Mouse (Mus musculus) ZHBTc4 (cell line): ENCODE measurements around the gene Flot1.

Source experiments
- DNase-seq: peaks from one replicate; pipeline ENCODE4 v3.0.0-alpha.2; 2011; ENCODE audit warnings: low read depth, low spot score

Flot1 gene

DNA sequence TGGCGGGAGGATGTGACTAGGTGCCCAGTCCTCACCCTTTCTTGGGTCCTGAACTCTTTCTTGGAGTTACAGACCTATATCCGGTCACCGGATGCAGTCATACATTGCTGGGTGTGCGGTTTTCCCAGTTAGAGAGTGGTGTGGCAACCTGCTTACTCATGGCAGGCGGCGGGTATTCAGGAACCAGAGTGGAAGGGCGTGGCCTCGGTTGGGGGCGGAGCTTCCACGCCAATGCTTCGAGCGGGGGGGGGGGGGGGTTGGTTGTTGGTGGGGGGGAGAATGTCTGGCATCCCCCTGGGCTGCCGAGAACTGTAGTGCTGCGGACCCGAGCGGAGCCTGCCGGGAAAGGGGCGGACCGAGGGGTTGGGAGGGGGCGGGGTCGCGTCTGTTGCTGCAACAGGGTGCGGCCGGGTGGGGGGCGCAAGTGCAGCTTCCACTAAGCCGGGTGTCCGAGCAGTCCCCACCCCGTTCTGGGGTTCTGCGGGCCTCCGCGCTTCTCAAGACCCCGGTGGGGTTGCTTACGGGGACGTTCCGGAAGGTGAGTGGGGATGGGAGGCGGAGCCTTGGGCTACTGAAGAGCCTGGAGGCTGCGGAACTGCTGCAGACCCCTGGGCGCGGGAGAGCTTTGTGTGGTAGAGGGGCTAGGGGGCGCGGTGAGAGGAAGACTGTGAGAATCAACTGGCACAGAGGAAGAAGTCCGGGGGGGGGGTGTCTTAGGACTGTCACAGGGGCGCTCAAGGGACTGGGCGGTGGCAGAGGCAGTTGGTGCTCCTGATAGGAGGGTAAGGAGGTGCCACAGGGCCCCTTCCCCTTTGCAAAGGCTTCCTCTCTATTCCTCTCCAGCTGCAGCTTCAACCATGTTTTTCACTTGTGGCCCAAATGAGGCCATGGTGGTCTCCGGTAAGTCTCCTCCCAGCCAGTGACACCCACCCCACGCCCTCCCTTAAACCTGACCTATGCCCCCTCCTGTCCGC lies at the start of gene Flot1:
Gene Flot1 (plus strand): TSS at position 267 of the 974 bp plus-strand sequence.
- peak; percentile 93 for DNase-seq

- DNase-seq: peak; percentile 29
Measured at GRCm38 (mm10) chr17:35776811-35777609, 46.0 kb upstream of the Flot1 start.

DNA sequence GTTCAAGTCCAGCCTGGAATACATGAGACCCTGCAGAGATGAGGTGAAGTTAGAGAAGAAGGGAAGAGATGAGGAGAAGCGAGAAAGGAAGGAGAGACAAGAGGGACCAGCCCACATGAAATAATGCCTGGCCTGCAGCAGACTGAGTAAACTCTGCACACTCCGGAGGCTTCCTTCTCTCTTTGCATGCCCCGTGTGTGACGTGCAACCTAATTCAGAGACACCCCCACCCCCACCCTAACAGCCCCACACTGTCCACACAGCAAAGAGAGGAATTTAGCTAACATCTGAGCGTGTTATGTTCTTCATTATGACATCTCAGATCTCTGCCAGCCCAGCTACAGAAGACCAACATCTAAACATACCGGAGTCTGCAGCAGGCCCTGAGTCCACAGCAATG lies 44.1 kb upstream of the Flot1 start:
- no peak for DNase-seq

DNA sequence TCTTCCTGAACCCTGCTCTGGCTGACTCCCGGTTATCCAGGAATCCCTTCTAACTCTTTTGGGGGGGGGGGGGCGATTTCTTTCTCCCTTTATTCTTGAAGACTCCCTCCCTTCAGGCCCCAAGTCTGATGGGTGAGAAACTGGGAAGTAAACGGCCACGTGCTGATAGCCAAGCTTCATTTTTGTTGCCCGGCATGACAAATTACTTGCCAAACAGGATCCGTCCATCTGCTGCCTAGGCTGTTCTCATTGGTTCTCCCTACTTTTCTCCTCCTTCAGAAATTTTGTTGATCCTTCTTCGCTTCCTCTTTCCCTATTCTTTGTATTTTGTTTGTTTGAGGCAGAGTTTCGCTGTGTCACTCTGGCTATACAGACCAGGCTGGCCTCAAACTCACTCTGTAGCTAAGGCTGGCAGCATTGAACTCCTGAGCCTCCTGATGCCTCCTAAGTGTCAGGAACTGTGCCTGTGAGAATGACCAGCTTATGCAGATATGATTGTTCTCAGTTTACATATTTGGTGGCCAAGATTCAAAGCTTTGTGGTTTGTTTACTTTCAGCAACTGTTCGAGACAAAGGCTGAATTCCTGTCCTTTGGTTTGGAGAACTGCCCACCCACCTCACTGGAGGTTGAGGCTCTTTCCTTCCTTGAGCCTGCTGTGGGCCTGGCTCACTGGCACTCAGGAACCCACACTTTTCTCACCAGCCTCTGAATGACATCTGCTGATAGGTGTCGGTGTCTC lies 43.4 kb upstream of the Flot1 start:
- no peak for DNase-seq

DNA sequence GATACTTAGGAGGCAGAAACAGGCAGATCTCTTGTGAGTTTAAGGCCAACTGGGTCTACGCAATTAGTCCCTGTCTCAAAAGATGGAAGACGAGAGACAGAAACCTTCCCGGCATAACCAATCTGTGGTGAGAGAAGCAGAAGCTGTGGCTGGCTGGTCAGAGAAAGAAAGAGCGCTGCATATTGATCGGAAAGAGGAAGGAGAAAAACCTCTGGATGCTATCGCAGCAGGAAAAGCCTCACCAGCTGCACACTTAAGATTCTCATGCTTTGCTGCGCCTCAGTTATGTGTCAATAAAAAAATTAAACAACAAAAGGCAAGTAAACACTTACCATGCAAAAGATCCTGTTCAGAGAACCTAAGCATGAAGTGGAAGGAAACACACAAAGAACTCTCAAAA lies 42.7 kb upstream of the Flot1 start:
- no peak for DNase-seq

DNA sequence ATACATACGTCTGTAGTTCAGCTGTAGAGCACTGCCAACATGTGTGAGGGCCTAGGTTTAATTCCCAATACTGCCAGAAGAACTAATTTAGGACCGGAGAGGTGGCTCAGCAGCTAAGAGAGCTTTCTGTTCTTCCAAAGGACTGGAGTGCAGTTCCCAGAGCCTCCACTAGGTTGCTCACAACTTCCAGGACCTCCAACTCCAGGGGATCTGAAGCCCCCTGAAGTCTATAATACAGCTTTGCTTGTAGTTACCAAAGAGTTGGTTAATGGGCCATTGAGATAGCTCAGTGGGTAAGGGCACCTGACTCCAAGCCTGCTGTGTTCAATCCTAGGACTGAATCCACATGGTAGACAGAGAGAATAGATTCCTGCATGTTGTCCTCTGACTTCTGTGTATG lies 40.6 kb upstream of the Flot1 start:
- peak; percentile 55 for DNase-seq

DNA sequence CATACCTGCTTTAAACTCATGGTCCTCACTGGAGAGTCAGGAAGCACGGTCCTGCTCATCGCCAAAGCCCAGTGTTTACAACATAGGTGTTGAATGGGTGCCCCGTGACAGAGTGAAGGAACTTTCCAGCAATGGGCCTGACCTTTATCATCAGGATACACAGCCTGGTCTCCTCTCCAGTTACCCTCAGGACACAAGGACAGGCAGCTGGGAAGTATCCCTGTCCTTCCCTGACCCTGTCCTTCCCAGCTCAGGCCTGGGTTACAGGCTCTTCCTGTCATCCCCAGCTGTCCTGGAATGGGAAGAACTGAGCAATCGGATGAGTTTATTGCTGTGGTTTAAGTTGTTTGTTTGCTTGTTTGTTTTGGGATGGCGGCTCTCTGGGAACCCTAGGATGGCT lies 40.1 kb upstream of the Flot1 start:
- no peak for DNase-seq

GRCm38 (mm10) chr17:35783944-35784343 lies 39.1 kb upstream of the Flot1 start:
- peak; percentile 31 for DNase-seq

DNA sequence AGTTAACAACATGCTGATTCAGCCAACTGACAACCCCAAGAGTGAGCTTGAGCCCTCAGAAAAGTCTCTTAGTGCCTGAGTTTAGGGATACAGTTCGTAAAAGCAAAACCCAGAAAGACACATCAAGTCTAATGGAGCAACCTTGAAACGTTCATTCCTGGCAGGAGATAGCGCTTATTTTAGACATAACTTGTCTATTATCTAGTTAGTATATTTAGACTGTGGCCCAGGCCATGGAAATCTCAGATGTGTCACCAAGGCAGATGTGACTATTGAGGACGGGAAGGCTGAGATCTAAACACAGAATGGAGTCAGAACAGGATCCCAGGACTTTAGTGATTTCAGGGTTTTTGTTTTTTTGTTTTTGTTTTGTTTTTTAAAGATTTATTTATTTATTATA lies 37.9 kb upstream of the Flot1 start:
- no peak for DNase-seq

GRCm38 (mm10) chr17:35787493-35787892 lies 35.5 kb upstream of the Flot1 start:
- DNase-seq: no peak

DNA sequence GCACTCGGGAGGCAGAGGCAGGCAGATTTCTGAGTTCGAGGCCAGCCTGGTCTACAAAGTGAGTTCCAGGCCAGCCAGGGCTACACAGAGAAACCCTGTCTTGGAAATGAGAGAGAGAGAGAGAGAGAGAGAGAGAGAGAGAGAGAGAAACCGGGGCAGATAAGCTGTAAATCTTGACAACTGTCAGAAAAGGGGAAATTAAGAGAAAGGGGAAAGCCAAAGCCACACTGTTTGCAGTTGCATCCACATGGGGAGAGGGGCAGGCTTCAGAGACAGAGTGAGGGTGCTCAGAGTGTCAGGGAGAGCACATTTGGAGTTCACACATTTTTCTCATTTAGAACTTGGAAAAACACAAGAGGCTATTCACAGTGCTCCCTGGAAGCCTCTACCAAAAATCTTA lies 35.0 kb upstream of the Flot1 start:
- DNase-seq: no peak

DNA sequence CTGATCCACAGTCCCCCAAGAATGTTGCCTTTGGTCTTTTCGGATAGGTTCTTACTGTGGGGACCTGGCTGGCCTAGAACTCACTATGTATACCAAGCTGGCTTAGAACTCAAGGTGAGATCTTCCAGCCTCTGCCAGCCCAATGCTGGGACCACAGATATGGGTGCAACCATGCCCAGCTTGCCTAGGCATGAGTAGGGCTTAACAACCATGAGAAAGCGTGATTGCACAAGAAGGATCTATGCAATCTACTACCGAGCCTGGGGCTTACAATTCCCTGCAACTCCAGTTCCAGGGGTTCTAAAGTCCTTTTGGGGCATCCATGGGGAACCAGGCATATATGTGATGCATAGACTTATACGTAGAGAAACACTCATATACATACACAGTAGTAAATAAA lies 32.1 kb upstream of the Flot1 start:
- no peak for DNase-seq

DNA sequence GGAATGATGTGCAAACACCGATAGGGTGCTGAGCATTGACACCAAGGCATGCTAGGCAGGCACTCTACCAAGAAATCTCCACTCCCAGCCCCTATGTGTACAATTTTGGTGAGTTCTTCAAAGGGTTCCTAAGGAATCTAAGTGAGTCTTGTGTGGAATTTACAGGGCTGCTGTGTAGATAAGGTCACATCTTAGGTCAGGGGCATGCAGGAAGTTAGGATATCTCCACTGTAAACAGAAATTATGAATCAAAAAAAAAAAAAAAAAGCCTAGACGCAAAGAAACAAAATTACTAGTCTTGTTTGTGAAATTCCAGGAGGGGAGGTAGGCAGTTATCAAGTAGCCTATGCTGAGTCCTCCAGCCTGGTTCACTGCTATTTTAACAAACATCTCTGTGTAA lies 30.2 kb upstream of the Flot1 start:
- DNase-seq: no peak

- DNase-seq: no peak
Measured at GRCm38 (mm10) chr17:35795099-35795498, 27.9 kb upstream of the Flot1 start.

GRCm38 (mm10) chr17:35795656-35796055 lies 27.4 kb upstream of the Flot1 start:
- DNase-seq: no peak

DNA sequence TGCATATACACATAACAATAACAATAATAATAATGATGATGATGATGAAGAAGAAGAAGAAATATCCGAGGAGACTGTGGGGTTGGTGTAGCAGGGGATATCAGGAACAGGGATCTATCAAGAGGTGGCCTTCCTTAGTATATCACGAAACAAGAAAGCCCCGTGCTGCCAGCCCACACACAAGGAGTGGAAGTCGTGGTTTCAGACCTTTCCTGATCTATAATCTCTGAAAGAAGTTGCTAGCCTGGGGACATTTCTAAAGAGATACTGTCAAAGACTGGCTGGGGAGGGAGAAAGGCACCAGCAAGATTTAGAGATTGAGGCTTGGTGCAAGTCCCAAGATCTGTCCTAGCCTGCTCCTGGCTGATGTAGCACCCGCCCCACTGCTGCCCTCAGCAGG lies 26.2 kb upstream of the Flot1 start:
- DNase-seq: no peak

DNA sequence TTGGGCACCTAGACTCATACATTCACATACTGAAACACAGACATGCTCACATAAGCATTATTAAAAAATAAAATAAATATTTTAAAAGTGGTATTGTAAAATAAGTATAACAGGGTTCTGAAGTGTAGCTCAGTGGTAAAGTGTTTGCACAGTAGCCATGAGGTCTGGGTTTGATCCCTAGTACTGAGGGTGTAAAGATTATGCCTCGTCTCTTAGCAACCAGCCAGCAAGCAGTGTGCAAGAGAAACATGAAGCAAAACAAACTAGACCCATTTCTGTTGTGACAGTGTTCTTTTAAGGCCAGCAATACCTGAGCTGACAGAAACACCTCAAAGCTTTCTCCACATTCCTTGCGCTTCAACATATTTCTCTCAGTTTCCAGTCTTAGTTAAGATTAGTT lies 22.1 kb upstream of the Flot1 start:
- DNase-seq: no peak

- DNase-seq: no peak
Measured at GRCm38 (mm10) chr17:35803020-35803419, 20.0 kb upstream of the Flot1 start.

GRCm38 (mm10) chr17:35803858-35804399 lies 19.1 kb upstream of the Flot1 start:
- DNase-seq: peak; percentile 39

DNA sequence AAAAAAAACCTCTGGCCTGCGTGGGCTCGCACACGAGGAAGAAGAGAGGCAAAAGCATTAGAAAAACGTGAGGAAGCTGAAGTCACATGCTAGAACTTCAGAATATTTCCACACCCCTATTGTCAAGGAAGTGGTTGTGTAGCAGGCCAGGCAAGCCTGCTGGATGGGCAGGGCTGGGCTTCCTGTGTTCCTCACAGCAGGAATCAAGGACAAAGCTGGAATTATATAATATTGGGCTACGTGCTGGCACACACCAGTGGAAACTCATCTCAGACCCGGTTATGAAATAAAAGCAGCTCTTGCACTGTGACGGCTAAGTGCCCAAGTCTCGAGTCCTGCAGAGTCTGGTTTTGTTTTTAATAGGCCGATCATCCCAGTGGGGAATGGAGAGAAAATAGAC lies 15.0 kb upstream of the Flot1 start:
- no peak for DNase-seq

- DNase-seq: no peak
Measured at GRCm38 (mm10) chr17:35809395-35809794, 13.6 kb upstream of the Flot1 start.
